Mouse (Mus musculus) heart, postnatal 14 days (tissue): ENCODE data around the gene Tsen54. TPM values are rescaled to one million over a fixed set of nuclear protein-coding genes. Genes with fewer than 3 reads are reported as not detected.

ENCODE experiments used
- DNase-seq, 2 experiments: peaks; one replicate each; pipeline ENCODE4 v3.0.0; 2021 to 2022
- intact Hi-C: fragments of 180-260 bp; cut with DNase I; formaldehyde crosslinking; loops from one replicate; pipeline ENCODE4 v1.15.1; 2025
- total RNA-seq, 2 experiments: library from RNA; stranded (reverse); gene quantifications; 2 replicates each; pipeline ENCODE4 v1.2.3; 2021

Tsen54 gene
- total RNA-seq, 2 experiments from 2014 or later: 8.7 to 12.1 TPM

- DNase-seq: peak; percentile 89 to 90
- intact Hi-C loops: loop anchor here (5.0 kb wide), 1 partner anchor 332 kb away; the partner anchor contains the start of gene Nt5c
Measured at GRCm38 (mm10) chr11:115823774-115824740, 9.5 kb downstream of the Tsen54 start, which contains the start of gene Llgl2. TSS of gene Llgl2 (plus strand) at chr11:115824049.

- intact Hi-C loops: loop anchor here (5.0 kb wide), 1 partner anchor 333 kb away; the partner anchor contains the start of gene Nt5c
- DNase-seq: no peak
Measured at GRCm38 (mm10) chr11:115824813-115825212, 10.3 kb downstream of the Tsen54 start.

GRCm38 (mm10) chr11:115826487-115826886, 12.0 kb downstream of the Tsen54 start:
- intact Hi-C loops: no loop called here
- DNase-seq: no peak

GRCm38 (mm10) chr11:115827624-115828023, 13.1 kb downstream of the Tsen54 start:
- intact Hi-C loops: no loop called here
- no peak for DNase-seq

- intact Hi-C loops: no loop called here
- DNase-seq: no peak
Measured at GRCm38 (mm10) chr11:115829036-115829435, 14.5 kb downstream of the Tsen54 start.

- intact Hi-C loops: no loop called here
- DNase-seq: no peak
Measured at GRCm38 (mm10) chr11:115830550-115831325, 16.2 kb downstream of the Tsen54 start.

- intact Hi-C loops: no loop called here
- DNase-seq: no peak
Measured at GRCm38 (mm10) chr11:115831518-115831917, 17.0 kb downstream of the Tsen54 start.

- intact Hi-C loops: no loop called here
Measured at GRCm38 (mm10) chr11:115832064-115832463, 17.5 kb downstream of the Tsen54 start.

GRCm38 (mm10) chr11:115832523-115832922, 18.0 kb downstream of the Tsen54 start:
- intact Hi-C loops: no loop called here

More at GRCm38 (mm10) chr11:115832064-115832463, 17.5 kb downstream of the Tsen54 start:
- DNase-seq: no peak

GRCm38 (mm10) chr11:115833021-115833513, 18.5 kb downstream of the Tsen54 start:
- intact Hi-C loops: no loop called here
- no peak for DNase-seq

More at GRCm38 (mm10) chr11:115832523-115832922, 18.0 kb downstream of the Tsen54 start:
- DNase-seq: peak; percentile 46 to 60

- no peak for DNase-seq
- intact Hi-C loops: no loop called here
Measured at GRCm38 (mm10) chr11:115834033-115834432, 19.5 kb downstream of the Tsen54 start.

GRCm38 (mm10) chr11:115836656-115837395, 22.3 kb downstream of the Tsen54 start:
- intact Hi-C loops: no loop called here
- no peak for DNase-seq

- intact Hi-C loops: no loop called here
Measured at GRCm38 (mm10) chr11:115837606-115838345, 23.3 kb downstream of the Tsen54 start.

GRCm38 (mm10) chr11:115838895-115839311, 24.4 kb downstream of the Tsen54 start:
- DNase-seq: peak in 1 of 2 experiments; percentile 43
- intact Hi-C loops: no loop called here

More at GRCm38 (mm10) chr11:115837606-115838345, 23.3 kb downstream of the Tsen54 start:
- DNase-seq: no peak

- DNase-seq: no peak
- intact Hi-C loops: no loop called here
Measured at GRCm38 (mm10) chr11:115839732-115840131, 25.2 kb downstream of the Tsen54 start.

- no peak for DNase-seq
- intact Hi-C loops: no loop called here
Measured at GRCm38 (mm10) chr11:115841044-115841443, 26.5 kb downstream of the Tsen54 start.

- intact Hi-C loops: no loop called here
- peak; percentile 58 to 68 for DNase-seq
Measured at GRCm38 (mm10) chr11:115841961-115842550, 27.5 kb downstream of the Tsen54 start.

- intact Hi-C loops: no loop called here
- DNase-seq: no peak
Measured at GRCm38 (mm10) chr11:115843141-115843890, 28.8 kb downstream of the Tsen54 start.
